Mouse (Mus musculus) forebrain, embryonic 15.5 days (tissue): ENCODE measurements around the gene Pnpla1. TPM values are rescaled to one million over a fixed set of nuclear protein-coding genes. Genes with fewer than 3 reads are reported as not detected.
"Not testable (repeated sequence)": the region's sequence is repeated elsewhere in the genome, so short reads cannot be mapped to it uniquely, and the experiment has no call there.

Source experiments
- ATAC-seq: fragments of 200-750 bp; cut with Nextera tagmentation; replicated peaks from 2 replicates; pipeline ENCODE4 v1.8.0; 2017; ENCODE audit warnings: mild to moderate bottlenecking, moderate TSS enrichment, moderate library complexity
- H3K27ac ChIP-seq: fragments of 300-500 bp; sonication (generic); replicated peaks from 2 replicates; pipeline ENCODE4 v1.5.1; 2015; ENCODE audit warnings: mild to moderate bottlenecking, inconsistent platforms
- H3K27me3 ChIP-seq: fragments of 300-500 bp; sonication (generic); 2 replicates; pipeline ENCODE4 v1.6.1; 2015; ENCODE audit warnings: inconsistent platforms
- H3K36me3 ChIP-seq: fragments of 300-500 bp; sonication (generic); 2 replicates; pipeline ENCODE4 v1.6.1; 2015; ENCODE audit warnings: mild to moderate bottlenecking, inconsistent platforms
- H3K4me1 ChIP-seq: fragments of 300-500 bp; sonication (generic); 2 replicates; pipeline ENCODE4 v1.6.1; 2015; ENCODE audit warnings: inconsistent platforms
- H3K4me2 ChIP-seq: fragments of 300-500 bp; sonication (generic); replicated peaks from 2 replicates; pipeline ENCODE4 v1.6.1; 2015; ENCODE audit warnings: mild to moderate bottlenecking, inconsistent platforms
- H3K4me3 ChIP-seq: fragments of 300-500 bp; sonication (generic); 2 replicates; pipeline ENCODE4 v1.5.1; 2015; ENCODE audit warnings: mild to moderate bottlenecking, inconsistent platforms
- H3K9ac ChIP-seq: fragments of 300-500 bp; sonication (generic); replicated peaks from 2 replicates; pipeline ENCODE4 v1.6.1; 2015; ENCODE audit warnings: mild to moderate bottlenecking, inconsistent platforms
- H3K9me3 ChIP-seq: fragments of 300-500 bp; sonication (generic); 2 replicates; pipeline ENCODE4 v1.6.1; 2016; ENCODE audit warnings: inconsistent platforms
- WGBS: fragments of 180-500 bp; shearing (Covaris S2); methylation state at CpG from one replicate; pipeline ENCODE4 v1.1.7; 2015; ENCODE audit warnings: mixed read lengths; 5-methylcytosine and 5-hydroxymethylcytosine counted together
- polyA plus RNA-seq: library from polyadenylated mRNA; unstranded; fragments of >200 nt; fragmentation: Nextera tagmentation; extraction: Ambion mirVana; gene quantifications from 2 replicates; pipeline ENCODE4 v1.2.1, GENCODE M21; 2015

Gene Pnpla1
- polyA plus RNA-seq, 1 experiment from 2014 or later, result not detected

DNA sequence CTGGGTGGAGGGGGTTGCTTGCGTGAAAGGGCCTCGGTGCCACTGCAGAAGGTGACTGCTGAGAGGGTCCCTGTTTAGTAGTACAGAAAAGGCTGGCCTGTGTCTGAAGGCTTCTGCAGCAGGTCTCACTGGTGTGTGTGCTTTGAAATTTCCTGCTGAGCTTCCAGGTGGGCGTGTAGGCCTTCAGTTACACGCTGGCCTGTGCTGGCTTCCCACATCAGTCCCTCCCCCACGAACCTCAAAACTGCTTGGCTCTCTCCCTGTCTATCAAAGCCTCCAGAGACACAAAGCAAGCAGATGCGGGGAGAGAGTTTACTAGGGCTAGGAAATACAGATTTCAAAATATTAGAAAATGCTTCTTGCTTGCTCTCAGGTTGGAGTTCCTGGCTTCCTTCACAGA lies 33.3 kb upstream of the Pnpla1 start:
- Histone ChIP-seq H3K36me3 (peaks cover 76% of the 10 kb centered on the region), H3K27ac (no peak overlapping the region), H3K4me3 (no peak overlapping the region), H3K9me3 (no peaks in the 10 kb centered on the region), H3K9ac (no peak overlapping the region), H3K4me2 (no peak overlapping the region), H3K4me1 (no peaks in the 10 kb centered on the region), H3K27me3 (no peaks in the 10 kb centered on the region)
- ATAC-seq, result no peak
- WGBS, result 79% methylated on average over 6 of the region's 6 CpGs

DNA sequence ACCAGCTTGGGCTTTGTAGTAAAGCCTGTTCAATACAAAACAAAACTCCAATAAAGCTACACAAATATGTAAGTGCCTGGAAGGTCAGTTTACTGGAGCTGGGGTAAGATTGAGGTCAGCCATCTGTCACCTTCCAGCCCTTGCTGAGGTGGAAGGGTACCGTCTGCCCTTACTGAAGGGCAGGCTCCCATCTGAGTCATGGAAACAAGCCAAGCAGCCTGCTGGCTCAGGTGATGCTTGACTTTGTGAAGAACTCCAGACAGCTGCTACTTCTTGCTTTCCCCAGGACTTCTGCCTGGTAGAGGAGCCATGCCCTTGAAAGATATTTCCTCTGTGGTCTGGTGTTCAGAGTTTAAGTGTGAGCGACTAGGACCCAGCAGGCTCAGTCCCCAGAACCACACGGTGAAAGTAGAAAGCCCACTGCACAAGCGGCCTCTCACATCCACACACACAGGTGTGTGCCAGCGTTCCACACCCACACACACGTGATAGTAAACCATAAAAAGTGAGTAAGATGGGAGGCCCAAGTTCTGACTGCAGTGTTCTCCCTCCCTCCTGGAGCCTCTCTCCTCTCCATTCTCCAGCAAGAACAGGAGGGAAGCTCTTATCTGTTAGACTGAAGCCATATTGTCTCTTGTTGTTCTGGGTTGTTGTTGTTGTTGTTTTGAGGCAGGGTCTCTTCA lies 32.7 kb upstream of the Pnpla1 start:
- no peaks in the 10 kb centered on the region for H3K9me3 ChIP-seq
- H3K27me3 ChIP-seq, result no peaks in the 10 kb centered on the region
- H3K4me3 ChIP-seq, result no peak overlapping the region
- H3K4me2 ChIP-seq, result no peak overlapping the region
- no peak overlapping the region for H3K27ac ChIP-seq
- 92% methylated on average over 6 of the region's 6 CpGs for whole genome bisulfite sequencing
- H3K4me1 ChIP-seq, result no peaks in the 10 kb centered on the region
- H3K36me3 ChIP-seq, result peaks cover 73% of the 10 kb centered on the region
- ATAC-seq, result no peak
- H3K9ac ChIP-seq, result no peak overlapping the region

DNA sequence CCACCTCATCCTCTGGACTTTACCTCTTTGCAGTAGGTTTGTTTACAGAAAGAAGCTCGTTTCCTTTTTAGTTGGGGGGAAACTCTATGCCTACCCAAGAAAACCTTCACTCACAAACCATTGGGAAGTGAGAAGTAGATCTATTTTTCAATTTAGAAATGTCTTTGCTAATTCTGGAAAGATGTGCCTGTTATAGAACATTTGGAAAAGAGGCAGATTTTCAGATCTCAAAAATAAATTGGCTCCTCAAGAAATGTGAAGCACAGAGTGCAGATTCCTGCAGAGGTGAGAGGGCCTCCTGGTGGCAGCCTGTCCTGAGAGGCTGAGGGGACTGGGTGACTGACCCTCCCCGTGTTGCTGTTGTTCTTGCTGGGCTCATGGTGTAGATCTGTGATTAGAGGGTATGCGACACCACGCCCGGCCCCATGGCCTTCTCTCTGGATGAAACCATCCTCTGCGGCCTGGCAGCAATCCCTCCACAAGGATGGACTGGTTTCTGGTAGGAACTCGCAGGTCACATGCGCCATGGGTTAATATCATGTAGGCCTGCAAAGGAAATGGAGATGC lies 30.5 kb upstream of the Pnpla1 start:
- WGBS, result 91% methylated on average over 8 of the region's 8 CpGs
- Histone ChIP-seq H3K9ac (no peak overlapping the region), H3K27me3 (no peaks in the 10 kb centered on the region), H3K27ac (no peak overlapping the region), H3K4me1 (no peaks in the 10 kb centered on the region), H3K4me3 (no peak overlapping the region), H3K9me3 (no peaks in the 10 kb centered on the region), H3K36me3 (peaks cover 55% of the 10 kb centered on the region), H3K4me2 (no peak overlapping the region)
- no peak for ATAC-seq

DNA sequence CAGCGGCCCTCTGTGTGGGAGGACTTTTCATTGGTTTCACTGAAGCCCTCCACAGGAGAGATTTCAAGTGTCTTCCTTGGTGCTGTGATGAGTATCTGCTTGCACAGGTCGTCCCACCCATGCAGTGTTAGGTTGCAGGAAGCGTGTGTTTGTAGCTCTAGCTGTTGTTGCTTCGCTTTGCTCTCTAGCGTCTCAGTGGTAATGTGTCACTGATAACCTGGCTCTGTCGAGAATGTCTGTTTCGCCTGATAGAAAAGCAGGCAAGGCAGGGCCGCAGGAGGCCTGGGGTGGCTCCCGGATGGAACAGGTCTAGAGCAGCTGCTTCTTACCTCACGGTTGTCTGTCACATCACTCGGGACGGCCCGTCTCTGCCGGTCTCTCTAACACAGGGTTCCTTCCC lies 29.1 kb upstream of the Pnpla1 start:
- 90% methylated on average over 14 of the region's 14 CpGs for WGBS
- peaks cover 46% of the 10 kb centered on the region for H3K36me3 ChIP-seq
- H3K4me1 ChIP-seq, result no peaks in the 10 kb centered on the region
- no peaks in the 10 kb centered on the region for H3K27me3 ChIP-seq
- H3K27ac ChIP-seq, result no peak overlapping the region
- no peak overlapping the region for H3K4me3 ChIP-seq
- ATAC-seq, result no peak
- H3K9ac ChIP-seq, result no peak overlapping the region
- H3K4me2 ChIP-seq, result no peak overlapping the region
- H3K9me3 ChIP-seq, result no peaks in the 10 kb centered on the region

DNA sequence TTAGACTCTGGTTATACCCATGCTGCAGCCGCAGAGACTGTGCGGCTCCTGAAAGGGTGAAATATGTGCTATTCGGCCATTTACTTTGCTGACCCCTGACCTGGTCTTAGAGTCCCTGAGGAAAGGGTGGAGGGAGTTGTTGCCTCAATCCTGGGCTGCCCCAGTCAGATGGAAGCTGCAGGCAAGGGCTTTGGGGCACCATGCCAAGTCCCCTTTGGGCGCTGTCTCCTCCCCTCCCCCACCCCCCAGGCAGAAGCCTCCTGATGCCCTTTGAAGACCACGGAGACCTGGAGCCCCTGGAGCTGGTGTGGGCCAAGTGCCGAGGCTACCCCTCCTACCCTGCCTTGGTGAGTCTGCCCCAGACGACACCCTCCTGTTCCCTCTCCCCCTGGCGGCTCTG lies 27.1 kb upstream of the Pnpla1 start:
- 69% methylated on average over 8 of the region's 8 CpGs for WGBS
- Histone ChIP-seq H3K9ac (no peak overlapping the region), H3K36me3 (peaks cover 39% of the 10 kb centered on the region)

DNA sequence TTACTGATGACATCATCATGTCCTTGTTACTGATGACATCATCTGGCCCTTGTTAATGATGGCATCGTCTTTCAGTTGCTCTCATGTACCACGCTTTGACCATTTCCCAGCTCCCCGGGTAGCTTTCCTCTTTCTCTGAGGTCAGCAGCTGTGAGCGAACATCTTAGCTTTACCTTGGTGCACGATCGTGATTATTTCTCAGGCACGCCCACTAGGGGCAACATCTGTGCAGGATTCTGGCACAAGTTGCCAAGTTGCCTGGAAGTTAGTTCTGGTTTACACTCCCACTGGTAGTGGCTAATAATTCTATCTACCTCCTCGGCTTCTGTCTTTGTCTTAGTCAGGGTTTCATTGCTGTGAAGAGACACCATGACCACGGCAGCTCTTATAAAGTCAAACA lies 26.2 kb upstream of the Pnpla1 start:
- no peaks in the 10 kb centered on the region for H3K9me3 ChIP-seq
- no peaks in the 10 kb centered on the region for H3K4me1 ChIP-seq
- no peaks in the 10 kb centered on the region for H3K27me3 ChIP-seq
- no peak overlapping the region for H3K4me3 ChIP-seq
- 87% methylated on average over 9 of the region's 9 CpGs for WGBS
- H3K36me3 ChIP-seq, result peaks cover 39% of the 10 kb centered on the region
- no peak overlapping the region for H3K27ac ChIP-seq
- no peak overlapping the region for H3K9ac ChIP-seq
- no peak overlapping the region for H3K4me2 ChIP-seq
- no peak for ATAC-seq

More for the DNA sequence above, 27.1 kb upstream of the Pnpla1 start:
- Histone ChIP-seq H3K4me3 (no peak overlapping the region), H3K9me3 (no peaks in the 10 kb centered on the region), H3K27ac (no peak overlapping the region), H3K27me3 (no peaks in the 10 kb centered on the region), H3K4me2 (no peak overlapping the region), H3K4me1 (no peaks in the 10 kb centered on the region)
- ATAC-seq, result no peak

DNA sequence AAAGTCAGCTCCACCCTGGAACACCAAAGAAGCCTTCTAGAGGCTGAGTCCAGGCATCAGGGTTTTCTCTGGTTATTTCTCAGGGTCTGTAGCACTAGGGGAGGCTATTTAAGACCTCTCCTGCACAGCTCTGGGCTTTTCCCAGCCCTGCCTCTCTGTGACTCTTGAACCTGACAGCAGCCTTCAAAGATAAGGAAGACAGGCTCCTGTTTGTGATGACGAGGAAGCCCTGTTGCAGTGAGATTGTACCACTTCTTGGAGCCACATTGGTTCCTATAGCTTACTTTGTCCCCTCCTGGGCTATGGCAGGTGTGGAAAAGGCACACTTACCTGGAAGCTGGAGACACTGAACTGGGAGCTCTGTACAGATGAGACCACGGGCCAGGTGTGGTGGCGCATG lies 25.3 kb upstream of the Pnpla1 start:
- Histone ChIP-seq H3K4me3 (no peak overlapping the region), H3K9me3 (no peaks in the 10 kb centered on the region), H3K27ac (no peak overlapping the region), H3K27me3 (no peaks in the 10 kb centered on the region), H3K4me2 (no peak overlapping the region), H3K4me1 (no peaks in the 10 kb centered on the region), H3K36me3 (peaks cover 41% of the 10 kb centered on the region), H3K9ac (no peak overlapping the region)
- no peak for ATAC-seq
- 97% methylated on average over 3 of the region's 3 CpGs for WGBS

DNA sequence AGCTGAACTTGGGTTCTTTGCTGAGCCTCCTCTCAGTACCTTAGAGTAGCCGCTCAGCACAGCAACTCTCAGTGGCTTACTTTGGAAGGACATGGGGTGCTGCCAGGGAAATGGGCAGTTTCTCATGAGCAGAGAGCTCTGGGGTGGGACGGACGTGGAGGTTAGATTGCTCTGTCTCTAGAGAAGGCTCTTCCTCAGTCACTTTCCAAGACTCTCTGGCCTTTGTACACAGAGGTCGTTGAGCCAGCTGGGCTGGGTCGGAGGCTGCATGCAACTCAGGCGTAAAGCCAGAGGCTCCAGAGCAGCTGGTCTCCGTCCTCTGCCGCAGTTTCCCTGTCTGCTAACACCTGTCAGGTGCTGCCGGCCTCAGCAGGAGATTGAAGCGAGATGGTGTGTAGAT lies 23.5 kb upstream of the Pnpla1 start:
- H3K4me1 ChIP-seq, result no peaks in the 10 kb centered on the region
- H3K27ac ChIP-seq, result no peak overlapping the region
- no peak overlapping the region for H3K4me3 ChIP-seq
- ATAC-seq, result no peak
- WGBS, result 90% methylated on average over 10 of the region's 10 CpGs
- H3K36me3 ChIP-seq, result peaks cover 45% of the 10 kb centered on the region
- no peaks in the 10 kb centered on the region for H3K27me3 ChIP-seq
- H3K4me2 ChIP-seq, result no peak overlapping the region
- H3K9ac ChIP-seq, result no peak overlapping the region
- H3K9me3 ChIP-seq, result no peaks in the 10 kb centered on the region

DNA sequence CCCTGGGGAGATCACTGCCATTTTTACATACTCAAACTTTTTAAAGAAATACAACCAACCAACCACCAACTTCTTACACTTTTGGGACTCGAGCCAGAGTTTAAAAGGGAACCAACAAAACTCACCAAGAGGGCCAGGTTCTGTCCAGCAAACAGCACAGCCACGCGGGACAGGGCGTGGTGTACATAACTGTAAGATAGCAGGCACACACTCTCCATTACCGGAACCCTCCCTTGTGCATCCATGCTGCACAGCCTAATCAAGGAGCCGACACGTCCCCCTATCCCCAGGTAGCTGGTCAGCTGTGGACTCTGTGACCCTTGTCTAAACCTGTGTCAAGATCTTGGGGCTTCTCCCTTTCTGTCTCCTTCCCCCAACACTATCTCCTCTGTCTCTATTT lies 20.4 kb upstream of the Pnpla1 start:
- H3K4me3 ChIP-seq, result no peak overlapping the region
- no peaks in the 10 kb centered on the region for H3K4me1 ChIP-seq
- no peaks in the 10 kb centered on the region for H3K9me3 ChIP-seq
- H3K27ac ChIP-seq, result no peak overlapping the region
- WGBS, result 95% methylated on average over 7 of the region's 7 CpGs
- H3K9ac ChIP-seq, result no peak overlapping the region
- H3K27me3 ChIP-seq, result no peaks in the 10 kb centered on the region
- no peak for ATAC-seq
- H3K36me3 ChIP-seq, result peaks cover 49% of the 10 kb centered on the region
- H3K4me2 ChIP-seq, result no peak overlapping the region

DNA sequence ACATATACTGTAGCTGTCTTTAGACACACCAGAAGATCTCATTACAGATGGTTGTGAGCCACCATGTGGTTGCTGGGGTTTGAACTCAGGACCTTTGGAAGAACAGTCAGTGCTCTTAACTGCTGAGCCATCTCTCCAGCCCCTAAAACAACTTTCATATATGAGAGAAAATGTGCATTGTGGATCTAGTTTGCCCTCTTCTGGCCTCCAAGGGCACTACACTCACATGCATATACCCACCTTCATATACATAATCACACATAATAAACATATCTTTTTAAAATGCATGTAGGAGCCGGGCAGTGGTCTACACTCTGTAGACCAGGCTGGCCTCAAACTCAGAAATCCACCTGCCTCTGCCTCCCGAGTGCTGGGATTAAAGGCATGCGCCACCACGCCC lies 16.3 kb upstream of the Pnpla1 start:
- peaks cover 32% of the 10 kb centered on the region for H3K36me3 ChIP-seq
- not testable (repeated sequence) for H3K4me1 ChIP-seq, H3K4me3 ChIP-seq, H3K9me3 ChIP-seq, H3K27ac ChIP-seq, ATAC-seq, H3K9ac ChIP-seq, H3K4me2 ChIP-seq, H3K27me3 ChIP-seq
- WGBS, result 94% methylated on average over 4 of the region's 4 CpGs

DNA sequence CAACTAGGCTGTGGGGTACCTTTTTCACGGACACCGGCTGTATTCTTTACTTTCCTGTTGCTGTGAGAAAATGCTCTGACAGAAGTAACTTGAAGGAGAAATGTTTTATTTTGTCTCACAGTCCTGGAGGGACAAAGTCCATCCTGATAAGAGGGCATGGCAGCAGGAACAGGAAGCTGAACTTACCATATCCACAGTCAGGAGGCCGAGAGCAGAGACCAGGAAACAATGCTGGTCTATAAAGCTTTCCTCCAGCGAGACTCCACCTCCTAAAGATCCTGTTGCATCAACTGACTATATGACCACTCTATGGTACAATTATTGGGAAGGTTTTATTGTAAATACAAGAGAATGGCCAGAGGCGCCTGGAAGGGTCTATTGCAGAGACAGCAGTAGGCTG lies 14.5 kb upstream of the Pnpla1 start:
- 85% methylated on average over 5 of the region's 5 CpGs for WGBS

DNA sequence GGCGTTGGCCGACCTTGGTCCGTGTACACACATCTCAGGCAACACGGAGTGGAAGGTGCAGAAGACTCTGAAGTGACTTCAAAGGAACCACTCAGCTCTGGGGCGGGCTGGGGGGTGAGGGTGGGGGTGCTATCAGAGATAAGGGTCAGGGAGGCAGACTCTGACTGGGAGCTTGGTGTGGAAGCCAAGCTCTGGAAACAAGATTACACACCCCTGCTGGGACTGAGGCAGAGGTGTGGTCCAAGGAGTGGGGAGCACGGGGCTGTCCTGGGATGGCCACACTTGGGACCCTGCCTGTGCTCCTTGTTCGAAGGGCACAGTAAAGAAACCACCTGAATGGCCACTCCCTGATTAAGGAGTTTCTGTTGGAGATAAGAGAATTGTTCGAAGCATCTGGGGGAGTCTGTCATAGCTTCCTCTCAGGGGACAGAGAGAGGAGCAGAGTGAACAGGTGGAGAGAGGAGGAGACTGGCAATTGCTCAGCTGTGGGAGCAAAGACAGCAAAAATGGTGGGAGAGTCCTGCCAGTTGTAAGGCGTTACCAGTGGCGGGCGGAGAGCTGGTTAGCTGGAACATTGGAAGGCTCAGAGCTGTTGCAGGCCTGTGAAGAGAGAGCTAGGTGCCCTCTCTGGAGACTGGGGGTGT lies 11.1 kb upstream of the Pnpla1 start:
- Histone ChIP-seq H3K27me3 (no peaks in the 10 kb centered on the region), H3K9me3 (no peaks in the 10 kb centered on the region), H3K36me3 (no peaks in the 10 kb centered on the region), H3K4me1 (no peaks in the 10 kb centered on the region), H3K9ac (no peak overlapping the region), H3K27ac (no peak overlapping the region), H3K4me2 (no peak overlapping the region), H3K4me3 (no peak overlapping the region)
- 70% methylated on average over 11 of the region's 11 CpGs for WGBS
- ATAC-seq, result no peak

More for the DNA sequence above, 14.5 kb upstream of the Pnpla1 start:
- H3K4me3 ChIP-seq, result no peak overlapping the region
- H3K4me2 ChIP-seq, result no peak overlapping the region
- ATAC-seq, result no peak
- H3K9me3 ChIP-seq, result no peaks in the 10 kb centered on the region
- peaks cover 15% of the 10 kb centered on the region for H3K36me3 ChIP-seq
- H3K27ac ChIP-seq, result no peak overlapping the region
- no peaks in the 10 kb centered on the region for H3K27me3 ChIP-seq
- no peak overlapping the region for H3K9ac ChIP-seq
- no peaks in the 10 kb centered on the region for H3K4me1 ChIP-seq
